Mouse (Mus musculus) ES-E14 (cell line): Measurements from ENCODE around the gene Nol4l.

ENCODE experiments used
- CHD2 ChIP-seq: IDR thresholded peaks from 2 replicates; pipeline ENCODE4 v1.6.1; 2014; ENCODE audit warnings: mild to moderate bottlenecking, low read depth, low read length, inconsistent platforms
- MAFK ChIP-seq: IDR thresholded peaks from 2 replicates; pipeline ENCODE4 v1.6.1; 2014; ENCODE audit warnings: mild to moderate bottlenecking, low read depth, low read length, inconsistent platforms; ENCODE audit not compliant: insufficient read depth

DNA sequence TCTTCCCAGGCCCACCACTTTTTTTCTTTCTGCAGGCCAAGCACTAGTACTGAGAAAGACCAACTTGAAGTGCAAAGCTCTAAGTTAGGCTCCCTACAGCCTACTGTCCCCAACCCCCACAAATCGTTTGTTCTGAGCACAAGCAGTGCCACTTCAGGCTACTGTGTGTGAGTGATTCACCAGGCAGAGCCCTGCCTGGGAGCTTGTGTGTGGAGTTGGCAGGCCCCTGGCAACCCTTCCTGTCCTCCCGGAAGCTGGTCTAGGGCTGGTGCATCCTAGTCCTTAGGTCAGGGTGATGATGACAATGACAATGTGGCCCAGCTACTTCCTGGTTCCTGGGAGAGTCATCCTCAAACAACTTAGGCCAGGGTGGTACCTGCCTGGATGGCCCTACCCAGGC lies 101.3 kb downstream of the Nol4l start:
- no peak for TF ChIP-seq MAFK
- TF ChIP-seq CHD2, result no peak
